Mouse (Mus musculus) kidney, postnatal 4 days (tissue): ENCODE measurements at regions not wholly inside any gene's neighbourhood (a gene's known extent, or its start where the extent isn't known, plus 50 kb on each side); places are given as distances from the start of the nearest gene placed in this dataset.

ENCODE experiments used
- DNase-seq, 2 experiments: peaks; one replicate each; pipeline ENCODE4 v3.0.0; 2021; ENCODE audit warnings: mixed read lengths in 2 of 2

DNA sequence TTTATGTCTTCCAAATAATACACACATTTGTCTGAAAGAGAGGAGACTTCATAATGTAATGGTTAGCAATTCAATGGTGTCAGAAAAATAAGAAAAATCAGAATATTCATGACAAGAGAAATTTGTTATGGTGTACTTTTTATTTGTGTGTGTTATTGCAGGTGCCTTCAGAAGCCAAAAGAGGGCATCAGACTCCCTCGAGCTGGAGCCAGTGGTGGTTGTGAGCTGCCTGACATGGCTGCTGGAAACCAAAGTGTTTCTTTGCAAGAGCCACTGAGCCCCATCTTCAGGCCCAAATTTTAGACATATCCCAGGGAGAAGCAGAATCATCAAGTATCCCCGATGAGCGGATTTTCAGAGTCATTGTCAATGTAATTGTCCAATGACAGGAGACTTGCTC is 81.9 kb downstream of the Tm2d3 start:
- DNase-seq = peak in 1 of 2 experiments; percentile 22

GRCm38 (mm10) chr7:65773948-65774347 is 83.0 kb downstream of the Tm2d3 start:
- DNase-seq = no peak

DNA sequence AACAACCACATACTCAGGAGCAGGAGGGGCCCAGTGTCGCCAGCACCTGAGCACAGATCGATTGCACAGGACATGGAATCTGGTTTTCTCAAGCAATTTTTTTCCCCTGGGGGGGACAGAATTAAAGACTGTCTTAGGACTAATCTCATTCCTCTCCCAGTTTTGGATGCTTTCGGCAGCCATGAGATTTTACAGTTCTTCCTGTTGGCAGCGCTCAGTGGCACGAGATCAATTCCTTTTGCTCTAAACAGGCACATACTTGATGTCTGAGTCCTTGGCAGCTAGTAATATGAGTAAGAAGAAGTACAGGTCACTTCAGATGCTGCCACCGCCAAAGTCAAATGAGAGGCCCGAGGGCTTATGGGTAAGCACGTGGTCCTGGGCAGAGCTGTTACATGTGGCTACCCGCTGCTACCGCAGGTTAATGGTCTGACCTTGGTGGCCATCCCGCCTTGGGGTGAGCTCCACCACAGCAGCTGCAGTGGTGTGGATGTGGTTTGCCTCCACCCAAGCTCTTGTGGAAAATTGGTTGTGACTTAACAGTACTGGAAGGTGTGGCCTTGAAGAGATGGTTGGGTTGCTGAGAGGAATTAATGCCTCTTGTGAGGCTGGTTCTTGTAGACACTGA is 83.5 kb downstream of the Tm2d3 start:
- DNase-seq = no peak

DNA sequence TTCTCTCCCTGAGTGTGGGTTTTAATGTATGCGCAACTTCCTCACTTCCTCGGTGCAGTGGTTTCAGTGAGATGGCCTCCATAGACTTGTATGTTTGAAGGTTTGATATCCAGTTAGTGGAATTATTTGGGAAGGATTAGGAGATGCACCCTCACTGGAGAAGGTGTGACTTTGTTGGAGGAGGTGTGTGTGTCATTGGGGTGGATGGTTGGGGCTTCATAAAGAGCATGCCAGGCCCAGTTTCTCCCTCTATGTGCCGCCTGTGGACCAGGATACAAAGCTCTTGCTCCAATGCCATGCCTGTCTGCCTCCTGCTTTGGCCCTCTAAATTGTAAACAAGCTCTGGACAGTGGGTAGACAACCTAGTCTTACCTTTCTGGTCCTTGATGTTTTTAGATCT is 84.0 kb downstream of the Tm2d3 start:
- DNase-seq = no peak

- no peak for DNase-seq
Measured at GRCm38 (mm10) chr7:65779716-65780372, 81.7 kb upstream of the Pcsk6 start.

DNA sequence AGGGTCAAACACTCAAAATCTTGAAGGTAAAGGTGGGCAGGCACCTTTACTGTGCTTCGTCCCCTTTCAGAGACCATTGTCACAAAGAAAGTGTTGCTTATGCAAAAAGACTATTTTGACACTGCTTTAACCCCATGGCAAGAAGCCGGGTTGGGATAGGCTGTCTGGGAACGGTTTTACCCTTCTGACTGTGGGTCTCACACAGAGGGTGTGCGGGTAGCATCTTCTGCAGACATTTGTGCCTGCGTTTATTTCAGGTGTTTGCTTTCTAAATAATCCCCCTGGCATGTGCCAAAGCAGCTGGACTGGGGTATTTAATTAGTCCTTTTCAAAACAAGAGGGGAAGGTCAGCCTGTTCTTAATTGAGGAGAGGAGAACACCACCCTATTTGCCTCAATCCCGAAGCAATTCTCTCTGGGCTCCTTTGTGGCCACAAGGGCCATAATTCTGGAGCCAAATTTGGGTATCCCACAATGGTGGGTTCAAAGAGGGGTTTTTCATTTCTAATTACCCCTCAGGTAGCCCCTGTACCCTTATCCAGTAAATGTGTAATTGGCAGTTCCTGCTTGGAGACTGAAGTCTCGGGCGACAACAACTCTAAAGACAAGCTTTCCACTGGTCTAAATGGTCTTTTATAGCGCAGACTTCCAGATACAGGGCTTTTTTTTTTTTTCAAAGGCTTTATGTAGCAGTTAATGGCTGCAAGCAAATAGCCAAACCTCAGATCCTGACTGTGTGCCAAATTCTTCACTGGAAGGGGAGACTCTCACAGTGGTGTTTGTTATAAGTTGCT is 80.8 kb upstream of the Pcsk6 start:
- no peak for DNase-seq

DNA sequence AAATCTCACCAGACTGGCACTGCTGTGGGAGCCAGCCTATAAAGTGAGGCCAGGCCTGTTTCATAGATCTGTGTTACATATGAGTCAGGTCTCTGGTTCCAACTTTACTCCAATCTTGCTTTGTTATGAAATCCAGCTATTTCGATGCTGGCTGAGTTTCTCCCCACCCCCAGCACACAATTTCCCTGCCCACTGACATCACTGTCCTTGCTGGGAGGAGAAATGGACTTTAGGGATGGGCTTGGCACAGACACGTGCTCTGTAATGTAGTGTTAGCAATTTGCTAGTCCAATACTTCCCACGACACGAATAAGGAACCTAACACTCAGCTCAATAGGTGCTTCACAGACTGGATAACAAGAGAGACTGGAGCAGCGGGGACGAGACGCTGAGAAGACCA is 79.5 kb upstream of the Pcsk6 start:
- DNase-seq = no peak

DNA sequence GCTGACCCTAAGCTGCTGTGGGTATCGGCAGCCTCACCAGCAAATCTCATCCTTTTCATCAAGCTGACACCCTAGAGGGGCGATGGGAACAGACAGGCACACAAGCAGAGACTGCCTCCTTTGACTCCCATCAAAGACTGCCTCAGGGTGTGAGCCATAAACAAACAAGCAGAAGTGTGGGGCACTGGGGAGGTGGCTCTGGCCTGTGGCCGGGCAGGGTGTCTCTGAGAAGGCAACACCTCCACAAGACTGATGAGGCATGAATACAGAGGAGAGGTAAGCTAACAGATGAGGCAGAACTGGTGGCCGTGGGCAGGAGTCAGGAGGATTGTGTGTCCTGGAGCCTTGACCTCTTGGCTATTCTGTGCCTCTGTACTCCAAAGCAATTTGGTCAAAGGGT is 77.8 kb upstream of the Pcsk6 start:
- no peak for DNase-seq

DNA sequence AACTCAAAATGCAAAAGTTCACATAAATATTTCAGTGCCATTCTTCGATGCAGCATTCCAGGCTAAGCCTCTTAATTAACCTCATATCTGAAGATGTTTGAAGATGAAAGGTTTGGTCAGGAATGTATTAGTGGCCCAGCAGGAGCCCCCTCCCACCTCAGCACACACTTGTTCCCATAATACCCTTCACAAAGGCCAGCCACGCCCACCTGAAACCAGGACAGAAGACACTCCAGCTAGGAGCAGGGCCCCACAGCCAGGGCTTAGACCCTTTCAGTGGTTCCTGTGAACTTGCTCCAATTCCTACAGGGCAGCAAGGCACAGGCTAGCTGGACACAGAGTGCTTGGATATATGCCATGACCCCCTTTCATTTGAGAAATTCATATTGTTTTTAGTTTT is 74.6 kb upstream of the Pcsk6 start:
- DNase-seq = no peak

GRCm38 (mm10) chr7:65787849-65788248 is 73.7 kb upstream of the Pcsk6 start:
- no peak for DNase-seq

DNA sequence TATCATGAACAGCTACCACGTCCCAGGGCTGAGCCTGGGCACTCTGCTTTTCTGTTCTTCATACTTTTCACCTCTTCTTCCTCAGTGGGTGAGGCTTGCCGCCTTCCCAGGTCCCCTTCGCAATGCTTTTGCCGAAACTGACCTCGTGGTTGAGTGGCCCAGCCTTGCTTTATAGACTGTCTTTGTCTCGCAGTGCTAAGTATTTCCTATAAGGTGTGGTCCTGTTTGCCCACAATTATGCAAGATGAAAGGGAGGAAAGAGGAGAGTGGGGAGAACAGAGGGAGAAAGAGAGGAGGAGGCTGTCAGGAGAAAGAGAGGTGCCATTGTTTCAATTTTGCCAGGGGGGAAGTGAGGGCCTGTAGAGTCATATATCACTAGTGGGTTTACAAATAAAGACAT is 71.3 kb upstream of the Pcsk6 start:
- DNase-seq = no peak

DNA sequence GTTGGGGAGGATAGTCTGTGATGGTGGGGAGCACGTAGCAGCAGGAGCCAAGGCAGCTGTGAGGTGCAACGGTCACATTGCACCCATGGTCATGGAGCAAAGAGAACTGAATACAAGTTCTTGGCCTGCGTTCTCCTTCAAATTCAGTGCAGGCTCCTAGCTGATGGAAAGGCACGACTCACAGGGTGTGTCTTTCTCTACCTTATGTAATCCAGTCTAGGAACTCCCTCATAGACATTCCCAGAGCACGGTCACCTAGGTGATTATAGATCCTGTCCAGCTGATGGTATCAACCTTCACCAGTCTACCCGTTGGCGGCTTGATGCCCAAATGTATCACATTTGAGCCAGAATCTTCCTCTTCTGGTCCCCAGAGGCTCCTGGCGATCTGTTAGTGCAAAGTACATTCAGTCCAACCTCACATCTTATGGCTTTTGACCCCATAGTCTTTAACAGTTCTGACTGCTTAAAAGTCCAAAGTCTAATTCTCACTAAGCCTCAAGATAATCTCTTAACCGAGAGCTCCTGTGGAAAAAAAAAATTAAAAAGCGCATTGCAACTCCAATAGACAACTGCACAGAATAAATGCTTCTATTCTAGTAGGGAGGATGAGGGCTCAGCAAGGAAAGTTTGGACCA is 69.2 kb upstream of the Pcsk6 start:
- DNase-seq = no peak

- no peak for DNase-seq
Measured at GRCm38 (mm10) chr7:65802306-65802705, 59.2 kb upstream of the Pcsk6 start.

DNA sequence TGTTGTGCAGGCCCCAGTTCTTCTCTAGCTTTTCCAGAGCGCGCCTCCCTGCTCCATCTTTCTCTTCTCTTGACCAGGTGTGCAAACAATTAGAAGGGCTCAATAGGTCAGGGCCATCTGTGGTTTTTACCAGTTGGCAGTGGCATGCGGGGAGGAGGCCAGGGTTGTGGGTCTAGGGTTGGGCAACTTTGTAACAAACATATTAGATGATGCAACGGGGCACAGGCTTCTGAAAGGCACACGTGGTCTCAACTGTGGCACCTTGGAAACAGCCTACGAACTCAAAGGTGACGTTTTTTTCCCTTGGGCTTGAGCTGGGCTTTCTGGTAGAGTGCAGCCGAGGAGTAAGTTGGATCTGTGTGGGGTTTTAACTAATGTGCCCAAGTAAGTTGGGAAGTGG is 58.7 kb upstream of the Pcsk6 start:
- DNase-seq = no peak

DNA sequence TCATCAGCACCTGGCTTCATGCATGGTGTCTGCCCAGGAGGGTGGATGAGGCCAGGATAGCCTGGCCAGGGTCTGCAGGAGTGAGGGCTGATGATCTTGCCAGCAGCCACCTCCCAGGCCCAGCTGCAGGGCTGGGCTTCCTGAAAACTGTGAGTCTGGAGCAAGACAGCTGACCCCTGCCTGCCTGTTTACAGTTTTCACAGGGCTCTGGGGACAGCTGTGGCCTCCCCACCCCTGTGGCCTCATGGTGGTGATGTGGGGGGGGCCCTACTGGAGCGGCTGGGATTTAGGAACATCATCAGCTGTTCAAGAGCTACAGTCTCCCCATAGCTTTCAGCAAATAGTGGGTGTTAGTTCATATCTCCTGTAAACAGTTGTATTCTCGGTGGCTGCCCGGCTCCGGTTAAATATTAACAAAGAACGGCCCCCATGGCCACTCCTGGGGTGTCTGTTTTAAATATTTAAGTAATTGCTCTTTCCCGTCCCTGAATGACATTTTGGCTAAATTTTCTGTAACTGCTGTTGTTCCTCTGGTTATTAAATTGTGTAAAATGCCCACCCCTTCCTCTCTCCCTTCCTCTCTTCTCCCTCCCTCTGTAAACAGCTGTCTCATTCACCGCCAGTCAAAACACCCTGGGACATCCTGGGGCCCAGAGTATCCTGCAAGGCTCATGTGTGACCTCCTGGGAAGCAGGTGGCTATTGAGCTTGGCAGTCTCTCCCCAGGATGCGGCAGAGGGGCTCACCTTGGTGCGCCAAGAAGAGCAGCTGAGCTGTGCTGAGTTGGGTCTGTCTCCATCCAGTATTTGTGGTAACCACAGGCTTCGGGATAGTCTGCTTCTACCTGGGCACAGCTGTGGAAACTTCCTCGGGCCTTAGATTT is 57.9 kb upstream of the Pcsk6 start:
- DNase-seq = peak; percentile 41 to 62
